Mouse (Mus musculus) testis, adult 2 months (tissue): ENCODE data around the gene Csta1.

Source experiments
- CTCF ChIP-seq: fragments of 200-500 bp; IDR thresholded peaks from 2 replicates; pipeline ENCODE4 v1.5.1; 2012; ENCODE audit warnings: low read depth, mild to moderate bottlenecking, inconsistent platforms, low read length, moderate library complexity; ENCODE audit not compliant: control insufficient read depth, insufficient read depth, insufficient replicate concordance
- POLR2A ChIP-seq: fragments of 200-500 bp; IDR thresholded peaks from 2 replicates; pipeline ENCODE4 v1.6.1; 2012; ENCODE audit warnings: low read depth, mild to moderate bottlenecking, inconsistent platforms, low read length, moderate library complexity; ENCODE audit not compliant: control insufficient read depth

GRCm38 (mm10) chr16:36071071-36071449 lies 60.0 kb downstream of the Csta1 start:
- TF ChIP-seq CTCF (no peak), POLR2A (no peak)
